Mouse (Mus musculus): ENCODE data around the gene Maz. TPM values are rescaled to one million over a fixed set of nuclear protein-coding genes. Genes with fewer than 3 reads are reported as not detected.

Gene Maz
- polyA plus RNA-seq, 1 experiment, result 157 TPM

DNA sequence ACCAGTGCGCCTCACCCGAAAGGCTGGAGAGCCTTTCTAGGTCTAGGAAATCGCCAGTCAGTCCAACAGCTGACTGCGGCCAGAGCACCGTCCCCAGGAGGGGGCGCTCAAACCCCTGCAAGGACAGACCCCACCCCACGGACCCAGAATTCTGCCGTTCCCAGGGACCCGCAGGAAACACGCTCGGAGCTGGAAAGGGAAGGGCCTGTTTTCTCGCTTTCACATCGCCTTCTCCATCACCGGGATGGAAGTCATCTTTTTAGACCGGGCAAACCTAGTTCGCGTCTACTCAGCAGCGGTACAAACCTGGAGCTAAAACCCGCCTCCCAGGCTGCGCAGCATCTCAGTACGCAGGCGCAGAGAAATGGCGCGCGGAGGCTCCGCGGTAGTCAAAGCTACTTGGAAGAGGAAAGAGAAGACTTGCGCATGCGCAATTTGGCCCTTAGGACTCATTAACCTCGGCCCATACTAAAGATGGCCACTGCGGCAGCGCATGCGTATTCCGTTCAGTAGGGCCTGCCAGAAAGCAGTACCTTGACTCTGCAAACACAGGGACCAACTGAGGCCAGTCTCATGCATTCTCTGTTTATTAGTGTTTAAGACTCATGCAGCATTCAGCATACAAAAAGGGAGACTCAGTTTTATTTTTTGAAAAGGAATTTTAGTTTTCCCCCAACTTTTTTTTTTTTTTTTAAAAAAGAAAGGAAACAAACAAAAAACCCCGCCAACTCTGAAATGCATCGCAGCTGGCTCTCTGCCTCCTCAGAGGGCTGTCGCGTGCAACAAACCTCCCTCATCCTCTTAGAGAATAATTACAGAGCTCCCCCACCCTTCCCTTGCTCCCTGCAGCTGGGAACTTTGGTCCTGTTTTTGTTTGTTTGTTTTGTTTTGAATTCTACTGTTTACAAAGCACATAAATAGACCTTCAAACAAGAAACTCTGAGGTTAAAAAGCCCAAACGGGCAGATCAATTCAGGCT is 9.6 kb downstream of the Maz start, which contains the start of gene Pagr1a:
Gene Pagr1a, minus strand, starts transcription at position 382 of the 979 bp plus-strand sequence.
- H3K4me1 ChIP-seq (ENCODE audit: control insufficient read depth, insufficient read depth, low read length), result peaks cover 3% of the 10 kb centered on the region; the same call in 1 of the 2 replicates
- TF ChIP-seq POLR2A (IDR thresholded peaks at IDR 0.05; ENCODE audit: extremely low read depth, insufficient read depth, low read length) (peak; percentile 89), CTCF (IDR thresholded peaks at IDR 0.05; ENCODE audit: extremely low read depth, insufficient read depth, low read length) (peak; percentile 52)
- H3K27ac ChIP-seq (ENCODE audit: insufficient read depth, low read length), result peak within 1 kb of the TSS; percentile 86
- H3K4me3 ChIP-seq (ENCODE audit: insufficient read depth, low read length), result peak within 1 kb of the TSS; percentile 85

DNA sequence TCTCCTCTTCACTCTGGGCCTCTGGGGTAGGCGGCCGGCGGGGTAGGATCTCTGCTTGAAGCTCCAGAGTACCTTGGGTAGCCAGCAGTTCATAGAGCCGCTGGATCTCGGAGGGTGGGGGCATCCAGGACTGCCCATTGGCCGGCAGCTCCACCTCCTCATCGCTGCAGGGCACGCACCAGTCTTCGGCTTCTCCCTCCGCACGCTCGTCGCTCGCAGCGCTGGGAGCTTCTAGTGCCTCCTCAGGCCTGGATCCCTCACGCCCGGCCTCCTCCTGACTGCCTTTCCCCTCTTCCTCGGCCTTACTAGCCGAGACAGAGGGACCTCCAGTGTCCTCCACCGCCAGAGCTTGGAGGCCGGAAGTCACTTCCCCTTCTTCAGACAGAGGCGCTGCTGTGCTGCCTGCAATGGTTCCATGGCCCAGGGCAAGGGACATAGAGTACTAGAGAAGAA is 10.3 kb downstream of the Maz start:
- H3K4me1 ChIP-seq (ENCODE audit: control insufficient read depth, insufficient read depth, low read length), result no peaks in the 10 kb centered on the region; the same call in 1 of the 2 replicates
- TF ChIP-seq CTCF (IDR thresholded peaks at IDR 0.05; ENCODE audit: extremely low read depth, insufficient read depth, low read length), result no peak
- peak; percentile 43; the same call in 1 of the 2 replicates for TF ChIP-seq POLR2A (IDR thresholded peaks at IDR 0.05; ENCODE audit: extremely low read depth, insufficient read depth, low read length)
- peak overlapping the region; percentile 54 for H3K4me3 ChIP-seq (ENCODE audit: insufficient read depth, low read length)
- peak overlapping the region; percentile 86 for H3K27ac ChIP-seq (ENCODE audit: insufficient read depth, low read length)

DNA sequence TGATC is 10.6 kb downstream of the Maz start, which contains the start of gene Pagr1b:
Gene Pagr1b, minus strand, starts transcription at position 4 of the 5 bp plus-strand sequence.
- H3K4me1 ChIP-seq (ENCODE audit: control insufficient read depth, insufficient read depth, low read length), result no peaks in the 10 kb centered on the region
- H3K27ac ChIP-seq (ENCODE audit: insufficient read depth, low read length), result peak within 1 kb of the TSS; percentile 86
- peak within 1 kb of the TSS; percentile 54 for H3K4me3 ChIP-seq (ENCODE audit: insufficient read depth, low read length)
- no peak for TF ChIP-seq POLR2A (IDR thresholded peaks at IDR 0.05; ENCODE audit: extremely low read depth, insufficient read depth, low read length)
- no peak for TF ChIP-seq CTCF (IDR thresholded peaks at IDR 0.05; ENCODE audit: extremely low read depth, insufficient read depth, low read length)

DNA sequence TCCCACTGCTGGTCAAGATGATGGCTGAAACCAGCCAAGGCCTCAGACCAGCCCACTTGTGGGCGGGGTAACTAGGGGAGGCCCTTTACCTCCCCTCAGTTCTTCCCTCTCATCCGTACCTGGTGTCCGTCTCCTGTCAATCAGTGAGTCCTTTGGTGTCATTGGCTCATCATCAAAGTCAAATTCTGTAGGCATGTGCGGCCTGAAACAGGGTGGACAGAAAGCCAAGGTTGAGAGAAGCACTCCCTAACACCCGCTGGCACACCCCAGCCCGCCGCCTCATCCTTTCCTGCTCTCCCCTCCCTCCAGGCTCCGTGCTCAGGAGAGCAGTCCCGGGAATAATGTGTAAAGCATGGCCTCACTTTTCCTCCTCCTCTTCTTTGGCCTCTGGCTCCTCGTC is 10.8 kb downstream of the Maz start:
- TF ChIP-seq CTCF (IDR thresholded peaks at IDR 0.05; ENCODE audit: extremely low read depth, insufficient read depth, low read length) (no peak), POLR2A (IDR thresholded peaks at IDR 0.05; ENCODE audit: extremely low read depth, insufficient read depth, low read length) (no peak)
- H3K27ac ChIP-seq (ENCODE audit: insufficient read depth, low read length), result peak overlapping the region; percentile 86
- H3K4me3 ChIP-seq (ENCODE audit: insufficient read depth, low read length), result peak overlapping the region; percentile 54
- H3K4me1 ChIP-seq (ENCODE audit: control insufficient read depth, insufficient read depth, low read length), result no peaks in the 10 kb centered on the region

DNA sequence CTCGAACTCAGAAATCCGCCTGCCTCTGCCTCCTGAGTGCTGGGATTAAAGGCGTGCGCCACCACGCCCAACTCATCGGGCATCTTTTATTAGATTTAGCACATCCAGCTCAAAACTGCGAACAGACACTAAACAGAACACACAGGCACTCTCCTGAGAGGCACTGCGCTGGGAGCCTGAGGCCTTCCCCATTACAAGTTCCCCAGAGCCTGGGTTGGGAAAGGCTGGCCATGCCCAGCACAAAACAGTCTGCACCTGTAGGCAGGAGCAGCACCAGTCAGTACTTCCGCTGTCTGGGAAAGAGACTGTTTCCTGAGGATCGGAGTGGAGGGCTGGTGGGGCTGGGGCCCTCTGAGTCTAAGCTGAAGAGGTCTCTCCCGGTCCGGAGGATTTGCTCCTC is 11.8 kb downstream of the Maz start:
- no peak overlapping the region for H3K27ac ChIP-seq (ENCODE audit: insufficient read depth, low read length)
- no peak for TF ChIP-seq CTCF (IDR thresholded peaks at IDR 0.05; ENCODE audit: extremely low read depth, insufficient read depth, low read length)
- TF ChIP-seq POLR2A (IDR thresholded peaks at IDR 0.05; ENCODE audit: extremely low read depth, insufficient read depth, low read length), result no peak
- H3K4me3 ChIP-seq (ENCODE audit: insufficient read depth, low read length), result no peak overlapping the region
- no peaks in the 10 kb centered on the region for H3K4me1 ChIP-seq (ENCODE audit: control insufficient read depth, insufficient read depth, low read length)

DNA sequence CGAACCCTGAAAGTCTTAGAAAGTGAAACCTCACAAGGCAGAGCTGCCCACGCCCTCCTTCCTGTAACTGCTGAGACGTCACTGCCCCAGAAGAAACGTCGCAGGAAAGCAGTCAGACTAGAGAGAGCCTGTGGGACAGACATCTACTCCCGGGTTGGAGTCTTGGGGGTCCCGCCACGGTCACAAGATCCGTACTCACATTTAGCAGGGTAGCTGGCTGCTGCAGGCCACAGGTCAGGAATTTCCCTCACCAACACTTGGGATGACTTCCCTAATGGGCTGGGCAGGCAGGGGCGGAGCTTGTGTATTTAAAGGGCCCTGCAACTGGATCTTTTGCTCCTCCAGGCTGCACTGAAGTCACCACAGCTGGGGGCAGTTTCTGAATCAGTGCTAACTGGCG is 12.5 kb downstream of the Maz start, which contains the start of gene Mvp:
Gene Mvp, minus strand, starts transcription at position 302 of the 400 bp plus-strand sequence.
- no peak for TF ChIP-seq CTCF (IDR thresholded peaks at IDR 0.05; ENCODE audit: extremely low read depth, insufficient read depth, low read length)
- no peak for TF ChIP-seq POLR2A (IDR thresholded peaks at IDR 0.05; ENCODE audit: extremely low read depth, insufficient read depth, low read length)
- H3K4me1 ChIP-seq (ENCODE audit: control insufficient read depth, insufficient read depth, low read length), result no peaks in the 10 kb centered on the region
- peak within 1 kb of the TSS; percentile 40 for H3K4me3 ChIP-seq (ENCODE audit: insufficient read depth, low read length)
- H3K27ac ChIP-seq (ENCODE audit: insufficient read depth, low read length), result peak within 1 kb of the TSS; percentile 62

DNA sequence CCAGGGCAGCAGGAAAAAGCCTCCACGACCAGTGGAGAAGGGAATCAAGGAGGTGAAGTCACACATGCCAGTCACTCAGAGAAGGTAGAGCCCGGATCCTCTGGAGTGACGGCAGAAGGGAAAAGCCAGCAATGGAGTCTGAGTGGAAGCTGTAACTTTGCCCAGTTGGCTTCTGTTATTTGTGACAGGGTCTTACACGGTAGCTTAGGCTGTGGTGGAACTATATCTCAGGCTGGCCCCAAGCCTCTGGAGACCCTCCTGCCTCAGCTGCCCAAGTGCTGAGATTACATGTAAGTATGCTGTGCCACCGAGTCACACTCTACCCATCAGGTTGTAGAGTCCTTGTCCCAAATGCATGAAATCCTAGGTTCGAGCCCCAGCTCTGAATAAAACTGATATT is 13.5 kb downstream of the Maz start:
- H3K4me3 ChIP-seq (ENCODE audit: insufficient read depth, low read length), result no peak overlapping the region
- H3K4me1 ChIP-seq (ENCODE audit: control insufficient read depth, insufficient read depth, low read length), result peaks cover 2% of the 10 kb centered on the region; the same call in 1 of the 2 replicates
- TF ChIP-seq CTCF (IDR thresholded peaks at IDR 0.05; ENCODE audit: extremely low read depth, insufficient read depth, low read length) (no peak), POLR2A (IDR thresholded peaks at IDR 0.05; ENCODE audit: extremely low read depth, insufficient read depth, low read length) (no peak)
- H3K27ac ChIP-seq (ENCODE audit: insufficient read depth, low read length), result no peak overlapping the region

DNA sequence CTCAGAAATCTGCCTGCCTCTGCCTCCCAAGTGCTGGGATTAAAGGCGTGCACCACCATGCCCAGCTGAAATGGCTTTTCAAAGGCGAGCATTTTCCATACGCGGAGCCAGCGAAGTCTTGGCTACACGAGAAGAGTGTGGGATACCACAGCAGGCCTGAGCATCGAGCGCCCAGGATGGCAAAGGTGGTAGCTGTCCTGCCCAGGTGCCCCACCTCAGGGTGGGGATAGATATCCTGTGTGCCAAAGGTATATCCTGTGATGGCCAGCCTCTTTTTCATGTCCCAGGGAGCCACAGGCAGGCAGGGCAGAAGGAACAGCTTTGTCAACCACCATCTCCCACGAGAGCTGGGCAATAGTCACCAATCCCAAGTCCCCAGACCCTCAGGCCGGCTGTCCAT is 14.0 kb downstream of the Maz start:
- TF ChIP-seq CTCF (IDR thresholded peaks at IDR 0.05; ENCODE audit: extremely low read depth, insufficient read depth, low read length) (no peak), POLR2A (IDR thresholded peaks at IDR 0.05; ENCODE audit: extremely low read depth, insufficient read depth, low read length) (no peak)

DNA sequence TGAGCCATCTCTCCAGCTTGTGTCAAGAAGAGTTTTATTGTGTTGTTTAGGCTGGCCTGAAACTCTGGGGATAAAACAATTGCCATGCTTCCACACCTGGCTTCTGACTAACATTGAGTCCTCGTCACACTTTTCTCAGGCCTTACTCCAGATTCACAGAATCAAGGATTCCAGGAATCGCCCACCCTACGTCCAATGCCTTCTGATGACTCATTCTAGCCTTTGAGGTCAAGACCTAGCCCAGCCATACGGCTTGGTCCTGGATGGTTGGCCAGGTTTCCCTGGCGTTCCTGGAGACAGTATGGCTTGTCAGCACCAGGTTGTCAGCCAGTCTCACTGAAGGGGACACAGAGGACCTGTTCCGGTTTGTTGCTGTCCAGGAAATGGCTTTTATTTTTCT is 14.5 kb downstream of the Maz start:
- Histone ChIP-seq H3K27ac (ENCODE audit: insufficient read depth, low read length) (no peak overlapping the region), H3K4me1 (ENCODE audit: control insufficient read depth, insufficient read depth, low read length) (peaks cover 2% of the 10 kb centered on the region; the same call in 1 of the 2 replicates), H3K4me3 (ENCODE audit: insufficient read depth, low read length) (no peak overlapping the region)
- TF ChIP-seq POLR2A (IDR thresholded peaks at IDR 0.05; ENCODE audit: extremely low read depth, insufficient read depth, low read length) (no peak), CTCF (IDR thresholded peaks at IDR 0.05; ENCODE audit: extremely low read depth, insufficient read depth, low read length) (no peak)

More for the DNA sequence above, 14.0 kb downstream of the Maz start:
- no peak overlapping the region for H3K4me3 ChIP-seq (ENCODE audit: insufficient read depth, low read length)
- no peak overlapping the region for H3K27ac ChIP-seq (ENCODE audit: insufficient read depth, low read length)
- peaks cover 2% of the 10 kb centered on the region; the same call in 1 of the 2 replicates for H3K4me1 ChIP-seq (ENCODE audit: control insufficient read depth, insufficient read depth, low read length)

DNA sequence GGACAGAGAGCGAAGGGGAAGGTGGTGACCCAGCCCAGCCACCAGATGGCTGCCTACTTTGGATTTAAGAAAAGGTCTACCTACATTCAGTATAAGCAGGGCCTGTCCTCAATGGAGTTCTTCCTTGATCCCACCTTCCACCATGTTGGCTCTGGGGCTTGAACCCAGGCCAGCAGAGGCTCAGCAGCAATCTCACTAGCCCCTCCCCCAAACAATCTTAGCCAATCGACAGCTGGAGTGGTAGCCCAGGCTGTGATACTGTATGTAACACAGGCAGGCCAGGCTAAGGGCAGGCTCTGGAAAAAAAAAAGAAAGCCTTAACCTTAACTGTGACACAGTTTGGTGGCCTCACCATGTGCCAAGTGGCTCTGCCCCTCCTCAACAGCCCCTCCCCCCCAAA is 15.1 kb downstream of the Maz start:
- no peak overlapping the region for H3K27ac ChIP-seq (ENCODE audit: insufficient read depth, low read length)
- no peak overlapping the region for H3K4me3 ChIP-seq (ENCODE audit: insufficient read depth, low read length)
- peaks cover 2% of the 10 kb centered on the region; the same call in 1 of the 2 replicates for H3K4me1 ChIP-seq (ENCODE audit: control insufficient read depth, insufficient read depth, low read length)
- no peak for TF ChIP-seq POLR2A (IDR thresholded peaks at IDR 0.05; ENCODE audit: extremely low read depth, insufficient read depth, low read length)
- no peak for TF ChIP-seq CTCF (IDR thresholded peaks at IDR 0.05; ENCODE audit: extremely low read depth, insufficient read depth, low read length)

All from cortical plate, adult 2 months (tissue).